Mouse (Mus musculus): ENCODE data around the gene Mtus2. TPM values are rescaled to one million over a fixed set of nuclear protein-coding genes. Genes with fewer than 3 reads are reported as not detected.

Mtus2 gene
- polyA plus RNA-seq (2015; fragmentation: Illumina TruSeq; extraction: RNeasy Lipid Tissue Mini Kit (QIAGEN cat#74804); ENCODE audit: insufficient read depth, low replicate concordance): 1.3 TPM

DNA sequence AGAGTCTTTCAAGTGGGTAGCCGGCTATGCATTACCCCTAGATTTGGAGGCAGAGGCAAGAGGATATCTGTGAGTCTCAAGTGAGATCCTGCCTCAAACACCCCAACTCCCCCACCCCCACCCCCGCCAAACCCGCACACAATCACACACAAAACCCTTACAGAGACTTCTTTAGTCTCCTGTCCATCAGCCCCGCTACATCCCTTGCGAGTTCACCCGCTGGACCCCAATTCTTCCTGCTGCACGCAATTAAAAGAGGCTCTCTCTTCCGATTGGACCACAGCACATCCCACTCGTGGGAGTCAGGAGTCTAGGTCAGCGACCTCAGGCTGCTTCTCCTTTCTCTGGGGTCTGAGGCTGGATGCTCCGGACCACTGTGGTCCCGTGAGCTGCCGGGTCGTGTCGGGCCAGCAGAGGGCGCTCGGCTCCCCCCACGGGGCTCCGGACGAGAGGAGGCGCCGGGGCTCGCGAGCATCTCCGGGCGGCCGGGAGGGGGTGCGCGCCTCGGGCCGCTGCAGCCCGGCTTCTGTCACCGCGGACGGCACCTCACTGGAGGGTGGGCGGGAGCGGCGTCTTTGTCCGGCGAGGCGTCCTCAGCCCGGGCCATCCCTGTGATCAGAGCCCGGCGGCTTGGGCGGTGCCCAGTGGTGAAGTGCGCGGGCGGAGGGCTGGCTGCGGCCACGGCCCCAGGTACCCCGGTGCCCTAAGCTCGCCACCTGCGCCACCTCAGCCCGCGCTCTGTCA, at the start of gene Mtus2:
Mtus2 (plus strand) TSS at position 500 of the 744 bp plus-strand sequence.

Other genes with a start within 250 kb of the Mtus2 start
- gene Flt1, start 231.3 kb upstream of the Mtus2 start, polyA plus RNA-seq (2015; fragmentation: Illumina TruSeq; extraction: RNeasy Lipid Tissue Mini Kit (QIAGEN cat#74804); ENCODE audit: insufficient read depth, low replicate concordance): 11.6 TPM
- 256 TPM for gene Pomp, start 96.9 kb upstream of the Mtus2 start, polyA plus RNA-seq (2015; fragmentation: Illumina TruSeq; extraction: RNeasy Lipid Tissue Mini Kit (QIAGEN cat#74804); ENCODE audit: insufficient read depth, low replicate concordance)
- gene Slc46a3, start 62.5 kb upstream of the Mtus2 start, polyA plus RNA-seq (2015; fragmentation: Illumina TruSeq; extraction: RNeasy Lipid Tissue Mini Kit (QIAGEN cat#74804); ENCODE audit: insufficient read depth, low replicate concordance): 68.8 TPM

All from spleen, adult 10 weeks (tissue).